Mouse (Mus musculus): ENCODE results near the gene Zbtb45. TPM values are rescaled to one million over a fixed set of nuclear protein-coding genes. Genes with fewer than 3 reads are reported as not detected.

The Zbtb45 gene
- polyA plus RNA-seq, 1 experiment = 78.8 TPM

- no peak for TF ChIP-seq CTCF (IDR thresholded peaks at IDR 0.05; ENCODE audit: borderline replicate concordance, control insufficient read depth, extremely low read depth, insufficient read depth, low read length, poor library complexity)
- TF ChIP-seq POLR2A (IDR thresholded peaks at IDR 0.05; ENCODE audit: control insufficient read depth, extremely low read depth, insufficient read depth, low read length, poor library complexity) = no peak
- Histone ChIP-seq H3K27ac (ENCODE audit: control insufficient read depth, insufficient read depth, low read length) (no peak overlapping the region), H3K4me3 (ENCODE audit: control insufficient read depth, insufficient read depth, low read length) (no peak overlapping the region), H3K36me3 (ENCODE audit: control insufficient read depth, insufficient read depth, low read length) (no peaks in the 10 kb centered on the region), H3K27me3 (ENCODE audit: control insufficient read depth, insufficient read depth, low read length) (no peaks in the 10 kb centered on the region), H3K4me1 (replicated peaks; ENCODE audit: control insufficient read depth, insufficient read depth, low read length) (peaks cover 16% of the 10 kb centered on the region)
- 92% methylated on average over 6 of the region's 6 CpGs for WGBS
- DNase-seq = no peak
These were observed 30.1 kb downstream of the Zbtb45 start for GRCm38 (mm10) chr7:12979776-12980175.

- Histone ChIP-seq H3K27ac (ENCODE audit: control insufficient read depth, insufficient read depth, low read length) (peak overlapping the region; percentile 88), H3K36me3 (ENCODE audit: control insufficient read depth, insufficient read depth, low read length) (no peaks in the 10 kb centered on the region), H3K4me1 (replicated peaks; ENCODE audit: control insufficient read depth, insufficient read depth, low read length) (peaks cover 16% of the 10 kb centered on the region), H3K4me3 (ENCODE audit: control insufficient read depth, insufficient read depth, low read length) (no peak overlapping the region), H3K27me3 (ENCODE audit: control insufficient read depth, insufficient read depth, low read length) (no peaks in the 10 kb centered on the region)
- WGBS = 78% methylated on average over 18 of the region's 18 CpGs
- no peak for DNase-seq
- TF ChIP-seq POLR2A (IDR thresholded peaks at IDR 0.05; ENCODE audit: control insufficient read depth, extremely low read depth, insufficient read depth, low read length, poor library complexity) (no peak), CTCF (IDR thresholded peaks at IDR 0.05; ENCODE audit: borderline replicate concordance, control insufficient read depth, extremely low read depth, insufficient read depth, low read length, poor library complexity) (no peak)
These were observed 30.7 kb downstream of the Zbtb45 start for GRCm38 (mm10) chr7:12978931-12979722.

- Histone ChIP-seq H3K27me3 (ENCODE audit: control insufficient read depth, insufficient read depth, low read length) (no peaks in the 10 kb centered on the region), H3K4me1 (replicated peaks; ENCODE audit: control insufficient read depth, insufficient read depth, low read length) (peaks cover 16% of the 10 kb centered on the region), H3K36me3 (ENCODE audit: control insufficient read depth, insufficient read depth, low read length) (no peaks in the 10 kb centered on the region), H3K4me3 (ENCODE audit: control insufficient read depth, insufficient read depth, low read length) (peak within 1 kb of the TSS; percentile 73), H3K27ac (ENCODE audit: control insufficient read depth, insufficient read depth, low read length) (peak within 1 kb of the TSS; percentile 88)
- peak; percentile 96 for DNase-seq
- TF ChIP-seq POLR2A (IDR thresholded peaks at IDR 0.05; ENCODE audit: control insufficient read depth, extremely low read depth, insufficient read depth, low read length, poor library complexity) (peak; percentile 82), CTCF (IDR thresholded peaks at IDR 0.05; ENCODE audit: borderline replicate concordance, control insufficient read depth, extremely low read depth, insufficient read depth, low read length, poor library complexity) (no peak; the same call in 1 of the 2 replicates)
- WGBS = 1% methylated on average over 49 of the region's 49 CpGs
These were observed 32.0 kb downstream of the Zbtb45 start, which contains the start of gene Zfp446 for GRCm38 (mm10) chr7:12977682-12978389. Zfp446 (plus strand) TSS chr7:12977848.

- peaks cover 11% of the 10 kb centered on the region for H3K36me3 ChIP-seq (ENCODE audit: control insufficient read depth, insufficient read depth, low read length)
- H3K4me1 ChIP-seq (replicated peaks; ENCODE audit: control insufficient read depth, insufficient read depth, low read length) = peaks cover 7% of the 10 kb centered on the region
- H3K27ac ChIP-seq (ENCODE audit: control insufficient read depth, insufficient read depth, low read length) = no peak overlapping the region
- TF ChIP-seq CTCF (IDR thresholded peaks at IDR 0.05; ENCODE audit: borderline replicate concordance, control insufficient read depth, extremely low read depth, insufficient read depth, low read length, poor library complexity) (no peak), POLR2A (IDR thresholded peaks at IDR 0.05; ENCODE audit: control insufficient read depth, extremely low read depth, insufficient read depth, low read length, poor library complexity) (no peak)
- DNase-seq = no peak
- WGBS = 97% methylated on average over 25 of the region's 25 CpGs
- no peaks in the 10 kb centered on the region for H3K27me3 ChIP-seq (ENCODE audit: control insufficient read depth, insufficient read depth, low read length)
- H3K4me3 ChIP-seq (ENCODE audit: control insufficient read depth, insufficient read depth, low read length) = no peak overlapping the region
These were observed 38.9 kb downstream of the Zbtb45 start for GRCm38 (mm10) chr7:12970906-12971305.

DNA sequence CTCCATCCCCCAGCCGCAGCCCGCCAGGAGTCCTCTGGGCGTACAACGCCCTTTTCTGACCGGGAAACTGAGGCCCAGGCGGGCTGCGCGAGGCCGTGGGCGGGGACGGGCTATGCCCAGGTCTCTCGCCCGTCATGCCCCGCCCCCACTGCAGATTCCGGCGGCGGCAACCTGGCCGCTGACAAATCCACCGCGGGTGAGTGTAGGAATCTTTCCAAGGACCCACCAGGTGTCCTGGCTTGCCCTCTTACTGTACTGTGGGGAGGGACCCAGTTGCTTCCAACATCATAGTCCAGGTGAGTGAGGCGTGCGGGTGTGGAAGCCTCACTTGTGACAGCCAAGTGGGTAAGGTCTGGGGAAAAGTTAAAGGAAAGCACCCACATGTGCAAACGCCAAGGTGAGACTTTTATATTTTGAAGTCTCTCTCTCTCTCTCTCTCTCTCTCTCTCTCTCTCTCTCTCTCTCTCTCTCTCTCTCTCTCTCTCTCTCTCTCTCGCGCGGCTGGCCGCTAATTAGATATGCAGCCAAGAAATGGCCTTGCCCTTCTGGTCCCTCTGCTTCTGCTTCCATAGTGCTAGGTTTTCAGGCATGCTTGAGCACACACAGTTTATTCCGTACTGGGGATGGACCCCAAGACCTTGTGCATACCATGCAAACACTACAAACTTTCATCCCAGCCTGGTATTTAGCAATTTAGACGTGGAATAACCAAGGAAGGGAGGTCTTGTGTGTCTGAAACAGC lies 43.6 kb downstream of the Zbtb45 start:
- peak; percentile 74 for DNase-seq
- Histone ChIP-seq H3K4me1 (replicated peaks; ENCODE audit: control insufficient read depth, insufficient read depth, low read length) (peaks cover 17% of the 10 kb centered on the region), H3K4me3 (ENCODE audit: control insufficient read depth, insufficient read depth, low read length) (peak overlapping the region; percentile 71), H3K27ac (ENCODE audit: control insufficient read depth, insufficient read depth, low read length) (0 out of 2 replicates have a peak overlapping the region, but pooled peaks have one; percentile 17), H3K27me3 (ENCODE audit: control insufficient read depth, insufficient read depth, low read length) (no peaks in the 10 kb centered on the region), H3K36me3 (ENCODE audit: control insufficient read depth, insufficient read depth, low read length) (peaks cover 7% of the 10 kb centered on the region)
- TF ChIP-seq CTCF (IDR thresholded peaks at IDR 0.05; ENCODE audit: borderline replicate concordance, control insufficient read depth, extremely low read depth, insufficient read depth, low read length, poor library complexity) = no peak
- TF ChIP-seq POLR2A (IDR thresholded peaks at IDR 0.05; ENCODE audit: control insufficient read depth, extremely low read depth, insufficient read depth, low read length, poor library complexity) = no peak
- WGBS = 2% methylated on average over 25 of the region's 29 CpGs

DNA sequence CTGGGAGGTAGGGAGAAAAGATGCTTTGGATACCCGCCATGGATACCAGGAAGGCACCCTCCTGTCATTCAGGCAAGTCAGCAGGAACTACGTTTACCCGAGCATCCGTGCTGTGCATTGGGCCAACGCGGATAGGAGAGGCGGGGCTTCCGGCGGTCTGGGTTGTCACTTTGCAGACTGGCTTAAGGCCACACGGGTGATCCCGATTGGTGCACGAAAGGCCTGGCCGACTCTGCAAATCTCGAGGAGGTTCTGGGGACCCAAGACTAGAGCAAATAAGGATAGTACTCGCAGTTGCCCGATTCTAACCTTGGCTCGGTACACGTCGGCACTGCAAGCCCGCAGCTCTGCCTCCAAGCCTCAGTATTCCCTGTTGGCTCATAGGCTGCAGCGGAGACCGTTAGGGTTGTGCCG lies 44.1 kb downstream of the Zbtb45 start, which contains the start of gene Zfp324:
Gene Zfp324 (plus strand): TSS at position 161 of the 414 bp plus-strand sequence.
- H3K4me1 ChIP-seq (replicated peaks; ENCODE audit: control insufficient read depth, insufficient read depth, low read length) = peaks cover 19% of the 10 kb centered on the region
- H3K36me3 ChIP-seq (ENCODE audit: control insufficient read depth, insufficient read depth, low read length) = peaks cover 2% of the 10 kb centered on the region
- WGBS = under 1% methylated on average over 23 of the region's 23 CpGs
- peak; percentile 88 for DNase-seq
- H3K27ac ChIP-seq (ENCODE audit: control insufficient read depth, insufficient read depth, low read length) = peak within 1 kb of the TSS; percentile 27; the same call in 1 of the 2 replicates
- H3K27me3 ChIP-seq (ENCODE audit: control insufficient read depth, insufficient read depth, low read length) = no peaks in the 10 kb centered on the region
- TF ChIP-seq CTCF (IDR thresholded peaks at IDR 0.05; ENCODE audit: borderline replicate concordance, control insufficient read depth, extremely low read depth, insufficient read depth, low read length, poor library complexity) (no peak; the same call in 1 of the 2 replicates), POLR2A (IDR thresholded peaks at IDR 0.05; ENCODE audit: control insufficient read depth, extremely low read depth, insufficient read depth, low read length, poor library complexity) (0 out of 2 replicates have a peak, but pooled peaks have one; percentile 33)
- H3K4me3 ChIP-seq (ENCODE audit: control insufficient read depth, insufficient read depth, low read length) = peak within 1 kb of the TSS; percentile 71

Data from thymus, adult 2 months (tissue).